Mouse (Mus musculus): ENCODE measurements around the gene Tshz2.

GRCm38 (mm10) chr2:170094871-170095270, 462.1 kb downstream of the Tshz2 start:
- TF ChIP-seq CTCF (IDR thresholded peaks at IDR 0.05; ENCODE audit: low read depth) (no peak), EP300 (IDR thresholded peaks at IDR 0.05; ENCODE audit: low read depth) (no peak)

Measured in liver, embryonic 14.5 days (tissue).